Mouse (Mus musculus) lung, embryonic 16.5 days (tissue): ENCODE data around the gene Arid4a. TPM values are rescaled to one million over a fixed set of nuclear protein-coding genes. Genes with fewer than 3 reads are reported as not detected.
A peak's percentile ranks its signal among the peaks of the same experiment; 100 is the strongest.

Source experiments
- ATAC-seq: fragments of 200-750 bp; cut with Nextera tagmentation; 2 replicates; pipeline ENCODE4 v1.8.0; 2017; ENCODE audit warnings: low read depth, mild to moderate bottlenecking, moderate library complexity
- H3K27ac ChIP-seq: fragments of 300-500 bp; sonication (generic); 2 replicates; pipeline ENCODE4 v1.5.1; 2014; ENCODE audit warnings: mild to moderate bottlenecking, control low read depth, low read length
- H3K27me3 ChIP-seq: fragments of 300-500 bp; sonication (generic); 2 replicates; pipeline ENCODE4 v1.6.1; 2014; ENCODE audit warnings: low read depth, low read length, mixed read lengths; ENCODE audit not compliant: control insufficient read depth, insufficient read depth
- H3K36me3 ChIP-seq: fragments of 300-500 bp; sonication (generic); 2 replicates; pipeline ENCODE4 v1.6.1; 2014; ENCODE audit warnings: low read length; ENCODE audit not compliant: control insufficient read depth, insufficient read depth
- H3K4me1 ChIP-seq: fragments of 300-500 bp; sonication (generic); replicated peaks from 2 replicates; pipeline ENCODE4 v1.6.1; 2014; ENCODE audit warnings: low read length, mixed read lengths; ENCODE audit not compliant: control insufficient read depth, insufficient read depth
- H3K4me2 ChIP-seq: fragments of 300-500 bp; sonication (generic); 2 replicates; pipeline ENCODE4 v1.6.1; 2014; ENCODE audit warnings: low read depth, low read length, control low read depth
- H3K4me3 ChIP-seq: fragments of 300-500 bp; sonication (generic); 2 replicates; pipeline ENCODE4 v1.5.1; 2014; ENCODE audit warnings: mild to moderate bottlenecking, low read length, control low read depth
- H3K9ac ChIP-seq: fragments of 300-500 bp; sonication (generic); 2 replicates; pipeline ENCODE4 v1.6.1; 2014; ENCODE audit warnings: low read length, control low read depth
- H3K9me3 ChIP-seq: fragments of 300-500 bp; sonication (generic); 2 replicates; pipeline ENCODE4 v1.6.1; 2016; ENCODE audit warnings: low read length; ENCODE audit not compliant: control insufficient read depth
- WGBS: fragments of 180-500 bp; shearing (Covaris S2); extraction: QIAGEN DNeasy Blood & Tissue Kit; methylation state at CpG from one replicate; pipeline ENCODE4 v1.1.7; 2014; 5-methylcytosine and 5-hydroxymethylcytosine counted together
- polyA plus RNA-seq: library from polyadenylated mRNA; unstranded; fragments of >200 nt; fragmentation: Nextera tagmentation; extraction: Ambion mirVana; gene quantifications from 2 replicates; pipeline ENCODE4 v1.2.1, GENCODE M21; 2015

The Arid4a gene
- 44.7 and 47.7 TPM in 2 replicates for polyA plus RNA-seq

DNA sequence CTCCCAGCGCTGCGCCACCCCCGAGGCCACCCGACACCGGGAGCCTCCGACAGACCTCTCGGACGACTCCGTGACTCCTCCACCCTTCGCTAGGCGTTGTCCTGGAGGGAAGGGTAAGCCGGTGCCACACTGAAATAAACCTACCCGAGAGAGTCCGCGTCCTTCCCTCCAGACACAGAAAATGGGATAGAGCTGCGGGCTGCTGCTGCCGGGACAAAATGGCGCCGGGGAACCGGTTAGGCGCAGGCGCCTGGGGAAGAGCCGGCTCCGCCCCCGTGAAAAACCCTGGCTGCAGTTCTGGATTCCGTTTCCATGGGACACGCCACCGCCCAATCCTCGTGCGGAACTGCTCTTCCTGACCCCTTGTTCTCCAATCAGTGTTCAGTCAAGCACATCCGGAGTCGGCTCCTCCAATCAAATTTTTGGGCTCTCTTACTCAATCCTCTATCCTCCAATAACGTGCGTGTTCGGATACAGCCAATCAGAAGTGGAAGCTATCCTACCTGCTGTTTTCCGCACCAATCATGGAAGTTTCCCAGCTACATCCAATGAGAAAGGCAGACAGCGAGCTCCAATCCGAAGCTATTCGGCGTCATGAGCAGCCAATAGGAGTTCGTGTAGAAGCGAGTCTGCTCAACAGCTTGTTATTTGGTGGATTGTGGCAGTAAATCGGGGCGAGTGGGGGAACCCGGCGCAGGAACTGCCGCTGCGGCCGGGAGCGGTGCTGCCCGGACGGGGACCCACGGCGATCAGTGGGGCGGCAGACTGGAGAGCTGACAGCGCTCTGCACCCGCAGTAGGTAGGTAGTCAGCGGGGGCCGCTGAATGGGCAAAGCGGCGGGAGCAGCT is at the start of gene Arid4a:
Arid4a (plus strand) TSS at position 628 of the 848 bp plus-strand sequence.
- WGBS: under 1% methylated on average over 61 of the region's 61 CpGs
- Histone ChIP-seq H3K27ac (peak within 1 kb of the TSS; percentile 99), H3K4me2 (peak within 1 kb of the TSS; percentile 84), H3K4me3 (peak within 1 kb of the TSS; percentile 97), H3K36me3 (peaks cover 4% of the 10 kb centered on the region), H3K9me3 (no peaks in the 10 kb centered on the region), H3K27me3 (no peaks in the 10 kb centered on the region), H3K4me1 (peaks cover 19% of the 10 kb centered on the region), H3K9ac (peak within 1 kb of the TSS; percentile 94)
- ATAC-seq: peak; percentile 99

DNA sequence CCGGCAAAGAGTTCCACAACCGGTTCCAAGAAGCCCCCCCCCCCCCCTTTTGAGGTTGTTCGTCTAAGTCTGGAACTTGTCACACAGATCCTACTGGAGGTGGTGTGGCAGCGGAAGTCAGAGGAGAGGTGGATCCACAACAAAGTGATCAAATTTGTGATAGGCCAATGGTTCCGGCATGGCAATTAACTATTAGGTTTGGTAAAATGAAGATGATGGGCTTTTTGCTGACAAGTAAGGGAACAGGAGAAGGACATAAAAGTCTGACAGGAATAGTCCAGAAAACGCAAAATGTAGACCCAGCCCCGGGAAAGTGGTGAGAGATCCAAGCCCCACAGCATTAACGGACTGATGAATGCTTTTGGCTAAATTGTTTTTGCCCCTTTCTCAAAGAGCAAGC is 48.2 kb upstream of the Arid4a start:
- H3K9ac ChIP-seq: peak overlapping the region; percentile 83
- WGBS: 33% methylated on average over 8 of the region's 8 CpGs
- H3K27ac ChIP-seq: peak overlapping the region; percentile 99
- peaks cover 5% of the 10 kb centered on the region for H3K36me3 ChIP-seq
- no peaks in the 10 kb centered on the region for H3K9me3 ChIP-seq
- ATAC-seq: no peak
- peak overlapping the region; percentile 76 for H3K4me3 ChIP-seq
- no peaks in the 10 kb centered on the region for H3K27me3 ChIP-seq
- peak overlapping the region; percentile 78 for H3K4me2 ChIP-seq
- peaks cover 2% of the 10 kb centered on the region; the same call in 1 of the 2 replicates for H3K4me1 ChIP-seq

DNA sequence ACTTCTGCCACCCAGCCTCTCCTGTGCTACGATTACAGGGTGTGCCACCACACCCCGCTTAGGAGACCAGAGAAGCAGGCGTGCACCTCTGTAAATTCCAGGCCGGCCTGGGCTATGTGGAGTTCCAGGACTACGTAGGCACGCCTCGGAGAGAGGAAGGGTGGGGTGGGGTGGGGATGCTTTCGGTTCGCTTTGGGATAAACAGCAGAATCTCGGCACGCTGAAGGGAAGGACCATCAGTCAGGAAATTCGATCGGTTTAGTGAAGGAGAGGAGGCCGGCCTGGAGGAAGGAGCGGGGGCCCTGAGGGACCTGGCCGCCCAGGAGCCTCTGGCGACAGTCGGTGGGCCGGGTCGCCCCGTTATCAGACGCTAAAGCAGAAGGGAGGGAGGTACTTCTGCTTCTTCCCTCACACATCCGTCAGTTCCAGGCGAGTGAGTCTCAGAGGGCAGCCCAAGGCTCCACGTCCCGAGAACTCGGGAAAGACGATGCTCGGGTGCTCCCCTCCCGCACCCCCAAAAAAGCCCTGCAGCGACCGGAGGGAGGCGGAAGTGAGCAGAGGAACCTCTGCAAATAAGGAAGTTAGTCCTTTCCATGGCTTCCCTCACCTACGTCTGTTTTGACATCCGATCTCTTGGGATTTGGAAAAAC is 47.5 kb upstream of the Arid4a start:
- Histone ChIP-seq H3K9ac (peak overlapping the region; percentile 83), H3K4me3 (peak overlapping the region; percentile 76), H3K4me1 (peaks cover 2% of the 10 kb centered on the region; the same call in 1 of the 2 replicates), H3K36me3 (peaks cover under 1% of the 10 kb centered on the region), H3K4me2 (peak overlapping the region; percentile 78), H3K27me3 (no peaks in the 10 kb centered on the region), H3K27ac (peak overlapping the region; percentile 99), H3K9me3 (no peaks in the 10 kb centered on the region)
- WGBS: 0% methylated on average over 35 of the region's 35 CpGs
- peak; percentile 89 for ATAC-seq

DNA sequence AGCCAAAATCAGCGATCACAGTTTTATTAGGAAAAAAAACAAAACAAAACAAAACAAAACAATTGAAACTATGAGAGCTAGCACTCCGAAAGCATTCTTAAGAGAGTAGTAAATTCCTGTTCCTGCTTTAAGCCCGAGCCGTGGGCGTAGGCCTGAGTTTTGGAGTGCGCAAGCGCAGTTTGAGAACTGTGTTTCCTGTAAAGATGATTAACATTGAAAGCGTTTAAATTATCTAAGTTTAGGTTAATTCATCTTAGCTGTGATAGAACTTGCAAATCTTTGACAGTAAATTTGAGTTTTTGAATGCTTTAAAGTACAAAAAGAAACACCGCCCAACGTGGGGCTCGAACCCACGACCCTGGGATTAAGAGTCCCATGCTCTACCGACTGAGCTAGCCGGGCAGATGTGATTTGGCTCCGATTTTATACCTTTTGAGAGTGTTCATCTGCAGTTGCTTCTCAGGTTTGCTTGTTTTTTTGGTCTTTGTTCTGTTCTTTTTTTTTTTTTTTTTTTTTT is 46.9 kb upstream of the Arid4a start:
- peak overlapping the region; percentile 78 for H3K4me2 ChIP-seq
- H3K4me1 ChIP-seq: peaks cover 2% of the 10 kb centered on the region; the same call in 1 of the 2 replicates
- H3K27me3 ChIP-seq: no peaks in the 10 kb centered on the region
- H3K9ac ChIP-seq: peak overlapping the region; percentile 83
- under 1% methylated on average over 15 of the region's 15 CpGs for WGBS
- no peaks in the 10 kb centered on the region for H3K9me3 ChIP-seq
- peak; percentile 71 for ATAC-seq
- H3K36me3 ChIP-seq: no peaks in the 10 kb centered on the region; the same call in 1 of the 2 replicates
- peak overlapping the region; percentile 99 for H3K27ac ChIP-seq
- peak overlapping the region; percentile 76 for H3K4me3 ChIP-seq

DNA sequence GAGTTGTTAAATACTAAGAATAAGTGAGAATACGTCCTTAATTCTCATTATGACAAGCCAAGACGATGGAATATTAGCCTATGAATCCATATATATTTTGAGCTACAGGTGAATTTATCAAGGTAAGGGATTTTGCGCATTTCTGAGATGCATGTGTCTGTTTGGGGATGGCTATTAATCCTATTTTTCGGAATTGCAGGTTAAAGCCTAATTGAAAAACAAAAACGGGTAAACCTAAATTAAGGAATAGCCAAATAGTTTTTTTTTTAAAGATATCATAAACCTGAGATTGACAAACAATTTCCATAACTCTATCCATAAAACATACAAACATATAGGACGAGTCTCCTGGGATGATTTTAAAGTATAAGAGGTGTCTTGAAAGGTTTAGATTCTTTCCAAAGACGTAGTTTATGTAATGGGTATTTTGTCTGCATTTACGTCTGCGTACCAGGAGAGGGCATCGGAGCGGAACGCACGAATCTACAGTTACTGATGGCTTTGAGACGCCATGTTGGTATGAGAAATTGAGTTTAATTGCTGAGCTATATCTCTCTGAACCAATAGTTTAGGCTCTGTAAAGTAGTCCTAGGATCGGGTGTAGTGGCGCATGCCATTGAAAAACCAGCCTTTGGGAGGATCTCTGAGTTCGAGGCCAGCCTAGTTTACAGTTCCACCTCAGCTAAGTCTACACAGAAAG is 46.2 kb upstream of the Arid4a start:
- ATAC-seq: peak; percentile 8; the same call in 1 of the 2 replicates
- Histone ChIP-seq H3K4me3 (peak overlapping the region; percentile 35), H3K4me1 (peaks cover 2% of the 10 kb centered on the region; the same call in 1 of the 2 replicates), H3K4me2 (peak overlapping the region; percentile 47), H3K9ac (no peak overlapping the region), H3K27me3 (no peaks in the 10 kb centered on the region), H3K9me3 (no peaks in the 10 kb centered on the region), H3K27ac (peak overlapping the region; percentile 73), H3K36me3 (no peaks in the 10 kb centered on the region)
- 6% methylated on average over 17 of the region's 17 CpGs for WGBS

DNA sequence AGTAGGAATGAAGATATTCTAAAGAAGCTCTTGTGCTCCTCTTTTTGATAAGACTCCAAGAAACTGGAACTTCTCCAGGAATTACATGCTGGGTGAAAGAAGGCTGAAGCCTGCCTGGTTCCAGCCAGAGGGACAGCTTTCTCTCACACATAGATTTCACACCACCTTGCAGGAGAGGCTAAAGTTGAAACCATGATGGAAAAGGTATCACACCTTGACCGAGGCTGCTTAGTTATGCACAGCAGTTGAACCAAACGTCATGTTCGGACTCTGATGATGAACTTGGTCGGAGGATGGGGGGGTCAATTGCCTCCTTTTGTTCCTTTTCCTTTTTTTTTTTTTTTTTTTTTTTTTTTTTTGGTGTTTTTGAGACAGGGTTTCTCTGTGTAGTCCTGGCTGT is 42.0 kb upstream of the Arid4a start:
- ATAC-seq: no peak
- Histone ChIP-seq H3K9me3 (no peaks in the 10 kb centered on the region), H3K4me3 (peak overlapping the region; percentile 81), H3K27me3 (no peaks in the 10 kb centered on the region), H3K36me3 (no peaks in the 10 kb centered on the region), H3K27ac (no peak overlapping the region; the same call in 1 of the 2 replicates), H3K4me2 (peak overlapping the region; percentile 53), H3K4me1 (peaks cover 12% of the 10 kb centered on the region), H3K9ac (no peak overlapping the region)
- WGBS: 81% methylated on average over 4 of the region's 4 CpGs

DNA sequence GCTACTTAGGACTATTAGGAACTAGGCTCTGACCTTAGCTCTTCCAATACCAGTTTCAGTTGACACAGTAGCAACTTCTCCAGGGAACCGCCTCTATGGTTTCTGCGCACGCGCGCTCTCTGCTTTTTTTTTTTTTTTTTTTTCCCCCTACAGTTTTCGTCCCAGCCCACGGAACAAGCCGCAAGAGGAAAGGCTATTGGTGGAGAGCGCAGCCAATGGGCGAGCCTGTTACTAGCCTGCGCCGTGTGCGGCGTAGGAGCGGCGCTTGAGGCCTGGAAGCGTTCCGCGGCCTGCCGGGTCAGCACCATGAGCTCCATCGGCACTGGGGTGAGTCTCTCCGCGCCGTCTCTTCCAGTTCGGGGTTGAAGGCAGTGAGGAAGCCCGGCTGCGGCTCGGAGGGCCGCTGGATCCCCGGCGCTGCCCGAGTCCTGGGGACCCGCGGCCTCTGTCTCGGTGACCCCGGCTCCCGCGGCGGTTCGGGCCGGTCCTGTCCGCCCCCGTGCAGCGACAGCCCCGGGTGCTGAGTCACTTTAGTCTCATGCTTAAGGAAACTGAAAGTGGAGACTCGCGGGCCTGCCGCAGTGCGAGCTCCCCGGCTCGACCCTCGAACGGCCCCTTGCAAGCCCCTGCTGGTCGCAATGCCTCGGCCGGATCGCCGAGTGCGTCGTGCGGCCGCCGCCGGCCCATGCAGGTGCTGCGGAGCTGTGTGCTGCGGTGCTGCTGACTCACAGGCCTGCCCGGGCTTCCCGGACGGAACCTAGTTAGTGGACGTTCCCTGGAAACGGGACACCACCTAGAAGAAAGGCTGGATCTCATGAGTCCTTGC is 41.1 kb upstream of the Arid4a start, which contains the start of gene Psma3:
Psma3 (plus strand) TSS at position 181 of the 826 bp plus-strand sequence.
- Histone ChIP-seq H3K4me3 (peak within 1 kb of the TSS; percentile 81), H3K9ac (peak within 1 kb of the TSS; percentile 95), H3K4me1 (peaks cover 12% of the 10 kb centered on the region), H3K27me3 (no peaks in the 10 kb centered on the region), H3K27ac (peak within 1 kb of the TSS; percentile 96), H3K9me3 (no peaks in the 10 kb centered on the region), H3K36me3 (peaks cover 6% of the 10 kb centered on the region; the same call in 1 of the 2 replicates), H3K4me2 (peak within 1 kb of the TSS; percentile 74)
- peak; percentile 99 for ATAC-seq
- under 1% methylated on average over 71 of the region's 71 CpGs for WGBS

DNA sequence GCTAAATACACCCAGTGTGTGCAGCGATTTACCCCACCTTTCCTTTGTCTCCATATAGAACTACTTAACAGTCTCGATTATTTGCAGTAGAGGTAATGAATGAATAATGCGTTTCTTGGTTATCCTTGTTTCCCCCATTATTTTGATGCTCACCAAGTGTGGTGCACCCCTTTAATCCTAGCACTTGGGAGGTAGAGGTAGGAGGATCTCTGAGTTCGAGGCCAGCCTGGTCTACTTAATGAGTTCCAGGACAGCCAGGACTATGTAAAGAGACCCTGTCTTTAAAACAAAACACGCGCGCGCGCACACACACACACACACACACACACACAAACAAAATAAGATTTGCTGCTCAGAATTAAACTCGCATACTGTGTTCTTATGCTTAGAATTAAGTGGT is 40.4 kb upstream of the Arid4a start:
- Histone ChIP-seq H3K27me3 (no peaks in the 10 kb centered on the region), H3K9me3 (no peaks in the 10 kb centered on the region), H3K4me3 (peak overlapping the region; percentile 81), H3K27ac (peak overlapping the region; percentile 96), H3K36me3 (peaks cover 11% of the 10 kb centered on the region), H3K4me1 (peaks cover 10% of the 10 kb centered on the region), H3K4me2 (peak overlapping the region; percentile 74), H3K9ac (peak overlapping the region; percentile 95)
- ATAC-seq: no peak
- WGBS: 17% methylated on average over 10 of the region's 10 CpGs
